Mouse (Mus musculus) brown adipose tissue, adult 24 weeks (tissue): ENCODE measurements around the gene Ifnab. TPM values are rescaled to one million over a fixed set of nuclear protein-coding genes. Genes with fewer than 3 reads are reported as not detected.
A peak's percentile ranks its signal among the peaks of the same experiment; 100 is the strongest.

Experiments used
- H3K27ac ChIP-seq: fragments of 200-500 bp; replicated peaks from 2 replicates; pipeline ENCODE4 v1.5.1; 2012; ENCODE audit warnings: low read depth, mild to moderate bottlenecking, low read length
- H3K4me1 ChIP-seq: fragments of 200-500 bp; 2 replicates; pipeline ENCODE4 v1.6.1; 2012; ENCODE audit warnings: low read length, mixed read lengths; ENCODE audit not compliant: control insufficient read depth, insufficient read depth, insufficient read length
- H3K4me3 ChIP-seq: fragments of 200-500 bp; 2 replicates; pipeline ENCODE4 v1.5.1; 2012; ENCODE audit warnings: low read depth, mild to moderate bottlenecking, low read length, moderate library complexity; ENCODE audit not compliant: insufficient read depth
- polyA plus RNA-seq: library from polyadenylated mRNA; stranded (reverse); fragments of >200 nt; gene quantifications from 2 replicates; pipeline ENCODE4 v1.2.4, GENCODE M21; 2012; ENCODE audit not compliant: missing spikeins, insufficient read depth, insufficient read length

Gene Ifnab
- polyA plus RNA-seq, 1 experiment = not detected

- Histone ChIP-seq H3K4me1 (no peaks in the 10 kb centered on the region), H3K27ac (no peak overlapping the region), H3K4me3 (no peak overlapping the region)
Observed at GRCm38 (mm10) chr4:88697108-88697507, 5.9 kb upstream of the Ifnab start.

GRCm38 (mm10) chr4:88696237-88696884 is 5.2 kb upstream of the Ifnab start:
- no peak overlapping the region for H3K4me3 ChIP-seq
- no peak overlapping the region for H3K27ac ChIP-seq
- no peaks in the 10 kb centered on the region for H3K4me1 ChIP-seq

GRCm38 (mm10) chr4:88693392-88693791 is 2.2 kb upstream of the Ifnab start:
- Histone ChIP-seq H3K4me1 (no peaks in the 10 kb centered on the region), H3K27ac (no peak overlapping the region), H3K4me3 (no peak overlapping the region)

GRCm38 (mm10) chr4:88692537-88692936 is 1.4 kb upstream of the Ifnab start:
- Histone ChIP-seq H3K4me1 (no peaks in the 10 kb centered on the region), H3K4me3 (no peak overlapping the region), H3K27ac (no peak overlapping the region)

GRCm38 (mm10) chr4:88683812-88684211 is 7.3 kb downstream of the Ifnab start, which contains the start of gene Ifna2:
Gene Ifna2 (minus strand): TSS chr4:88683912.
- no peaks in the 10 kb centered on the region for H3K4me1 ChIP-seq
- H3K4me3 ChIP-seq = no peak within 1 kb of the TSS
- no peak within 1 kb of the TSS for H3K27ac ChIP-seq

- H3K4me1 ChIP-seq = no peaks in the 10 kb centered on the region
- H3K27ac ChIP-seq = no peak overlapping the region
- H3K4me3 ChIP-seq = no peak overlapping the region
Observed at GRCm38 (mm10) chr4:88681353-88681752, 9.8 kb downstream of the Ifnab start.

- no peaks in the 10 kb centered on the region for H3K4me1 ChIP-seq
- H3K4me3 ChIP-seq = no peak overlapping the region
- no peak overlapping the region for H3K27ac ChIP-seq
Observed at GRCm38 (mm10) chr4:88680362-88680761, 10.8 kb downstream of the Ifnab start.

GRCm38 (mm10) chr4:88676824-88677223 is 14.3 kb downstream of the Ifnab start, which contains the start of gene Ifna16:
Gene Ifna16 (minus strand): TSS chr4:88676924.
- H3K4me3 ChIP-seq = no peak within 1 kb of the TSS
- no peaks in the 10 kb centered on the region for H3K4me1 ChIP-seq
- H3K27ac ChIP-seq = no peak within 1 kb of the TSS

GRCm38 (mm10) chr4:88655461-88655860 is 35.7 kb downstream of the Ifnab start:
- Histone ChIP-seq H3K4me1 (no peaks in the 10 kb centered on the region), H3K4me3 (no peak overlapping the region), H3K27ac (no peak overlapping the region)

GRCm38 (mm10) chr4:88653644-88654043 is 37.5 kb downstream of the Ifnab start:
- H3K4me1 ChIP-seq = no peaks in the 10 kb centered on the region
- no peak overlapping the region for H3K4me3 ChIP-seq
- H3K27ac ChIP-seq = no peak overlapping the region

GRCm38 (mm10) chr4:88644359-88644758 is 46.8 kb downstream of the Ifnab start, which contains the start of gene Ifna13:
Gene Ifna13 (minus strand): TSS chr4:88644459.
- H3K4me1 ChIP-seq = no peaks in the 10 kb centered on the region
- no peak within 1 kb of the TSS for H3K27ac ChIP-seq
- no peak within 1 kb of the TSS for H3K4me3 ChIP-seq

- Histone ChIP-seq H3K4me1 (no peaks in the 10 kb centered on the region), H3K4me3 (no peak overlapping the region), H3K27ac (no peak overlapping the region)
Observed at GRCm38 (mm10) chr4:88642526-88642925, 48.6 kb downstream of the Ifnab start.

GRCm38 (mm10) chr4:88641077-88641831 is 49.9 kb downstream of the Ifnab start:
- Histone ChIP-seq H3K4me3 (peak overlapping the region; percentile 69), H3K27ac (no peak overlapping the region), H3K4me1 (no peaks in the 10 kb centered on the region)

GRCm38 (mm10) chr4:88640704-88641076 is 50.5 kb downstream of the Ifnab start:
- Histone ChIP-seq H3K4me1 (no peaks in the 10 kb centered on the region), H3K27ac (no peak overlapping the region), H3K4me3 (peak overlapping the region; percentile 69)
